Mouse (Mus musculus) ovary, postnatal 10 days (tissue): ENCODE data around the gene Cdhr3.
"Not testable (repeated sequence)": the region's sequence is repeated elsewhere in the genome, so short reads cannot be mapped to it uniquely, and the experiment has no call there.

ENCODE experiments used
- DNase-seq: peaks from one replicate; pipeline ENCODE4 v3.0.0; 2022; ENCODE audit warnings: low spot score

The Cdhr3 gene

DNA sequence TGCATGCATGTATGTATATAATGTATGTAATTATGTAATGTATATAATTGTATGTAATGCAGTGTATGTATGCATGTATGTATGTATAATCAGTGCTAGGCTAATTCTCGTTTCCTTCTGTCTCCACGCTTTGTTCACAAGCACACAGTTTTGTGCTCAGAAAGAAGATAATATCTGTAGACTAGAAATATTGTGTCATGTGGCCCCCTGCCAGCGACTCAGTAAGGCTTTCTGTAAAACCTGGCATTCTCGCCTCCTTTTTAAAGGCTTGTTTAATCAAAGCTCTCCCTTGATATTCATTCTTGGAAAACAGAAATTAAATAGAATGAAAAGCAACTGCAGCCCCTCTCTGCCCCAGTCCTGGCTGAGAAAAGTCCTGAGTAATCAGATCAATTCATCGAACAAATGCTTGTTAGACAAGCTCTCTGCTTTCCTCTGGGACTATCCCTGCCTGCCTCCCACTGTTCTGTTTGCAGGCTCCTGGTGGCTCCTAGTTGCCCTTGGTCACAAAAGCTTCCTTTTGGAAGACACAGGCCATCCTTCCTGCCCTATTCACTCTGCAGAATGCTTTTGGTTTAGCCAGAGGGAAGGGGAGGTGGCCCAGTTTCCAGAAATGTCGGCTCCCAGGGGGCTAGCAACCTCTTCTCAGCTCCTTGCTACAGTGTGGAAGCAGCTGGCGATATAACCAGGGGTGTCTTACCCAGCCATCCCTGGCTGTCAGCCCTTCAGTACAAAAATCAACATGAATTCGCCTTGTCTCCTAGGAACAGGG lies 20.6 kb downstream of the Cdhr3 start:
- no peak for DNase-seq

DNA sequence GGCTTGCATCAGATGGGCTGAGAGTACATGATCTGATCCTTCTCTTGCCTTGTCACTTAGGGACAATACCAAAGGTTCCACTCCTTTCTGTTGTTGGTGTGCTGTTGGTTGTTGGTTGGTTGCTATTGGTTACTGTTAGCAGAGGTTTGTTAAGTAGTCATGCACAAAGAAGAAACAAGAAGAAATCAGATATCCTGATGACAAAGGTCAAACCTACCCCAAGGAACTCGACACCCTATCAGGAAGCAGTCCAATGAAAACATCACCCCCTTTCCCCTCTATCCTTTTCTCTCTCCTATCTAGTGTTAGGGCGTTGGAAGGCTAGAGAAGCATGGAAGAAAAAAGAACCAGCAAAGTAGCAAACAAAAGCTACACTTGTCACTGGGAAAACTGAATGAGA lies 23.7 kb downstream of the Cdhr3 start:
- no peak for DNase-seq

DNA sequence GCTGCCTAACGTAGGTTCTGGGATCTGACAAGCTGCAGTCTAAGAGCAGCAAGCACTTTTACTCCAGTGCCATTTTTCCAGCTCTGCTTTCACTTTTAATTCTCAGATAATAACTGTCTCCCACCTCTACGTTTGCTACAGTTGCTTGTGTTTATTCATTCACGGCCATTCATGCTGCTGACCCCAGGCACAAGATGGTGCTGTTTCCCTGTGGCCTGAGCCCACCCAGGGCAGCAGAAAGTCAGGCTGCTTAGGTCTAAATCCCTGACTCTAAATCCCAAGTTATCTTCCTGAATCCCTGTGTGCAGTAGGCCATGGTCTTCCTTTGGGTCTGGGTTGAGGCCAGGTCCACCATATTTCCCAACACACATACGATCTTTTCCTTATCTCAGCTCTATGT lies 26.3 kb downstream of the Cdhr3 start:
- DNase-seq: no peak

DNA sequence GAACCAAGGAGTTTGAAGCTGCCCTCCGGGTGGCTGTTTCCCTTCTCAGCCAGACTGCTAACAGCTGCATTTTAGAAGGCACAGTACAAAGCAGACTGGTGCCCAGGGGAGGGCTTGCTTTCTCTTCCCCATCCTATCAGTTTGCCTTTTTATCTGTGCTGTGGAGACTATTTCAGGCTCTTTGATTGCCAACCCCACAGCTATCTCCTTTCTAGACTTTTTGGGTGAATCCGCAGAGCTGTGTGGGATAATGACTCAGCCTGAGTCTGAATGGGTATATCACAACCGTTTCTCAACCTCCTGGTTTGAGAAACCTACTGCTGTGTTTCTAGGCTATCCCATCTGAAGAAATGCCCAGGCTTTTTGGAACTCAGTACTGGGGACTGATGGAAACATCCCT lies 27.5 kb downstream of the Cdhr3 start:
- no peak for DNase-seq

DNA sequence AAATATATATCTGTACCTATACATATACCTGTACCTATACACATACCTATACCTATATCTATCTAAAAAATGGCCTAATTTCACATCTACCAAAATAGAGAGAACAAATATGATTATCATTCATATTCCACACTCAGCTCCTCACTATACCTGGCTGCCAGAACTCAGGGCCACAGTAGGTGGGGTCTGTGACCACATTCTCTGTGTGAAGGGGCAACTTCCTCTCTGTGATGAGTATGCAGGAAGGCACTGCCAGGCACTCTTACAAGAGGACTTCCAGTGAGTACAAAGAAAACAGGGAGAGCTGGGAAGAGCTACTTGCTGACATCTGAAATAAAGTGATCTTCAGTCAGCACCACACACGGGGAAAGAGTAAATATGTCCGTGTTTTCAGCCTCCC lies 28.4 kb downstream of the Cdhr3 start:
- no peak for DNase-seq

DNA sequence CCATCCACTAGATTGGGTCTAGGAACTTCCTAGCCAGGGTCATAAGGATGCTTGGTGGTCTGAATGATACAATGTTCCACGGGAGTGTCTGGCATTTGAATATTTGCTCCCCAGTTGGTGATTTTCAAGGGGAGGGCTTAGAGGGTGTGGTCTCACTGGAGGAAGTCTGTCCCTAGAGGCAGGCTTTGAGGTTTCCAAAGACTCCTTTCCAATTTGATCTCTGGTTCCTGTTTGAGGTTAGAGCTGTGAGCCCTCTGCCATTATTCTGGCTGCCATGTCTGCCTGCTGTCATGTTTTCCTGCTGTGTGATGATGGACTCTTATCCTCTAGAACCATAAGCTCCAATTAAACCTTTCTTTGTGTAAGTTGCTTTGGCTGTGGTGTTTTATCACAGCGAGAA lies 29.4 kb downstream of the Cdhr3 start:
- DNase-seq: no peak

DNA sequence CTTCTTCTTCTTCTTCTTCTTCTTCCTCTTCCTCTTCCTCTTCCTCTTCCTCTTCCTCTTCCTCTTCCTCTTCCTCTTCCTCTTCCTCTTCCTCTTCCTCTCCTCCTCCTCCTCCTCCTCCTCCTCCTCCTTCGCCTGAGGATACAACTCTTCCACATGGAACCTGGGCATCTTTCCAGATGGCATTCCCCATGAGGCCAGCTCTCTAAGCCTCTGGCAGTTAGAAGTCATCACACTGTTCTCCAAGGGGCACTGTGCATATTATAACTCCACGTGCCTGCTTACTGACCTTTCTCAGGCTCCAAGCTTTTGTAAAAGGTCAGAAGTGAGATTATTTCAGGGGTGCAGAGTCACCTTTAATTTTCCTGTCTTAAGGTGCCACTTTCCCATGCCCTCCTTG lies 30.3 kb downstream of the Cdhr3 start:
- DNase-seq: not testable (repeated sequence)

DNA sequence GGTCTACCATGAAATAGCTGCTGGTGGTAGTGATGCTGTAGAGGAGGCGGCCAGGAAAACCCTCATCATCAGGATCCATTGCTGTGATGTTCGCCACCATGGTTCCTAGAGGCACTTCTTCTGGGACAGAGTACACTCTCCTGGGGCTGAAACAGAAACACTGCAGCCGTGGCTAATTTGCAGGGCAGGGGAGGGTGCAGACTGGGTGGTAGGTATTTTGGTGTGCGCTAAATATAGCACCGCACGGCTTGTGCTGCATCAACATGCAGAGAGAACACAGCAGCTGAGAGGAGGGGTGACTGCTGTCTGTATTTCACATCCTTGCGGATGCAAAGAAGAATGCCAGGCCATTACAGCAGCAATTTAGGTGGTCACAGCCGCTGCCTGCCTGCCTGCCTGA lies 31.0 kb downstream of the Cdhr3 start:
- no peak for DNase-seq

DNA sequence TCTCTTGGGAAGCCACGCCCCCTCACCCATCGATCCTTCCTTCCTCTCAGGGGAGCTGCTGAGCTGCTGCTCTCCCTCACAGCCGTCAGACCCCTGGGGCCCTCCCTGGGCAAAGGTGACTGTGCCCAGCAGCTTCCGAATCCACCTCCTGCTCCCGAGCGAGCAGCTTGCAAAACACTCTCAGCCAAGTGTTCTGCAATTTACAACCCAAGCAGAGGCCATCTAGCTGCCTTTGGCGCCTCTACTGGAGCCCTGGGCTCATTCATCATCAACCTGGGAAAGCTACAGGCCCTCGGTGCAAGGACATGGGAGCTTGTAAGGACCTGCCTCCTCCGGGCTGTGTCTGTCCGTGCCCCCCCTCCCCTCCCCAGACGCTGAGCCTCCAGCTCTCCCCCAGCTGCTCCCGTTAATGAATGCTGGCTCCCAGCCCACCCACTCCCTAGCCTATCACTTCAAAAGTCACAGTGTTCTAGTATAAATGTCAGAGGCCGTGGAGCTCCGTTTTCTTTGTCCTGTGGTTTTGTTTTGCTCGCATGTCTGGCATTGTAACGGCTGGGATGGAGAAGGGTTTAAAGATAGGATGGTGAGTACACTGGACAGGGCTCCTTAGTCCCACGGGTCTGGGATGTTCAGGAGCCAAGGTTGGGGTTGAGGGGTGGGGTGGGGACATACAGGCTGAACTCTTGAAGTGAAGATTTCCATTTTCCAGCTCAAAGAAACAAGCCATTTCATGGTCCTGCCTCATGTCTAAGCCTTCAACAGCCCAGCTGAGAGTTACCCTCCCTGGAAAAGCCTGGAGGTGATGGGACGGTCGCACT lies 35.2 kb downstream of the Cdhr3 start:
- no peak for DNase-seq

DNA sequence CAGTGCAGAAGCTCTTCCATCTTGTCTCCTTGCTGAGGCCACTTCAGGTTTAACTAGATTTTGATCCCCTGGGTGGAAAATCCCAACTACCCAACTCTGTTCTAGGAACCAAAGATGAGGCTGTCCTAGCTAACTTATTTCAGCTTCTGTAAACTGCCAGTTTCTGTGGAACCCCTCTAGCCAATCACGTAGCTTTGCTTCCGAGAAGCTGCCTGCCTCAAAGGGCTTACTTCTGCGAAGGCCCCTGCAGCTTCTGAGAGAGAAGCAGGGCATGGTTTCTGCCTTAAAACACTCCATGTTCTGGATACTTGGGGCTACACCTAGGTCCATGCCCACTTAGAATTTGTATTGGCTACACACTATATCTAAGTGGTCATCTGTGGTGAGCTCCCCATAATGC lies 36.1 kb downstream of the Cdhr3 start:
- DNase-seq: no peak

DNA sequence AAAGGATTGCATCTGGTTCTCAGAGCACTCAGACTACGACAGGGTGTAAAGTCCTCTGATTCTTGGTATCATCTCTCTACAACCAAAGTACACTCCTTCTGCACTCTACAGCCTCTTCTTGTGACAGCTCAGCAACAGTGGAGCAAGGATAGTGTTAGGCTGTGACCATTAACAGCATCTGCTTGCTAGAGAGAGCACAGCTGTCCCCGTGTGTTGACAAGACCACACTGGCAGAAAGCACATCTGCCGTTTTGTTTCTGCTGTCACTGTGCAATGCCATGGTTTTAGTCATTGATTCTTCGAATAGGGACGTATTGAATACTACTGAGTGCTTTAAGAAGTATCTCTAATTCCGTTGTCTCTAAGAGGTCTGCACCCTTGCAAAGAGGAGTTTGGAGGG lies 36.6 kb downstream of the Cdhr3 start:
- DNase-seq: no peak

DNA sequence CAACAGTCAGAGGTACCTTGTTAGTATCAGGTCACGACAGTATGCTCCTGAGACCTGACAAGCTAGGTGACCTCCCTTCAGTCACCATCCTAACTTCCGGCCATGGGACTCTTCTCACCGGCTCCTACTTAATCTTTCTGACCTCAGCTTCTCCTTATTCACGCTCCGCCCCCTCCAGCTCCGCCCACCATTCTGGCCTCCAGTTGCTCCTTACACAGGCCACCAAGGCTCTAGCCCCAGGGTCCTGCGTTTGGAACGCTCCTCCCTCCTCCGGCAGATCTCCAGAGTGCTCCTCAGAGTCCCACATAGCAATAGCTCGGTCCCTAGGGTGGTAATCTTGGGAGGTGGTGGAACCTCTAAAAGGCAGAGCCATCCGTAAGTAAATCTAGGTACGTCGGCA lies 38.9 kb downstream of the Cdhr3 start:
- DNase-seq: no peak

DNA sequence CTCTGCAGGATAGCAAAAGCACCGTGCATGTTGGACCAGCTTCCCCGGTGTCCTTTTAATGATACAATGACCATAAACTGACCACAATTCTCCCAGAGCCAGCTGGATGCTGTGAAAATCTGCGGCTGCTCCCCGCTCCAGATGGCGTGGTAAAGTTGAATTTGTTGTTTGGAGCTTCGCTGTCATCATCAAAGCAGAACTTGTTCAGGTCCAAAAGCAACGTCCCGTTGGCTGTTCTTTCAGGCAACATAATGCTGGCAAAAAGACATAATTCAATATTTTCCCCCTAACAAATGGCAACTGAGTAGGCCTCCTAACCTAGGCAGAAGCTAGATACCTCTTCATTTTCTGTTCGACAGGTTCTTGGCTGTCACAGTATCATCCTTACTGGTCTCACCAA lies 39.4 kb downstream of the Cdhr3 start:
- no peak for DNase-seq

DNA sequence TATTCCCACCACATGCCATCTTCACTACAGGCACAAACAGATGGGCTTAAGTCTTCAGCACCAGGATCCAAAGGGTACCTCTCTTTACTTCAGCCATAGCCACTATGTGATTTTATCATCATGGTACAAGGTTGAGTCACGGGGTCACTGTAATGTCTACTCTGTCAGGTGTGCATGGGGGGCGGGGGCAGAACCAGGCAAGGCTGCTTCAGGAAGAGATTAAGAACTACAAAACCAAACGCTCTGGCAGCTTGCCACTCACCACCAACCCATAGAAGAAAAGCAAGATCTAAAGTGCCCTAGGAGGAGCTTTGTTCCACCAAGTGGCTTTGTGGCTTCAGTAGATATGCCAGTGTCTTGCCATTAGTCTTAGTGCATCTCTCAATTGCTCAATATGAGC lies 44.3 kb downstream of the Cdhr3 start:
- no peak for DNase-seq

DNA sequence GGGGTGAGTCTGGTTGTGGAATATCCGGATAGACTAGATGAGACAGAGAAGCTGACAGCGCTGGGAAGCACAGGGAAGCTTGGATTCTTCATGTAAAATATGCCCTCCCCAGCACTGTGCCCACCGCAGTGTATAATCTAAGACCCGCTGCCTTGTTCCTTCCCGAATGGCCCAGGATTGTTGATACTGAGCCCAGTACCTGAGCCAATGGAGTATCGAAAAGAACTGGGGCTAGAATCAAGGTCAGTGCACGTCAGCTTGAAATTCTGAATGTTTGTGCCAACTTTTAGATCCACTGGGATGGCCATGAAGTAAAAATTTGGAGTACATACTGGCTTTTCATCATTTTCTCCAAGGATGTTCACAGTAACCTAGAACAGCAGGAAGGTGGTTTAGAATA lies 46.2 kb downstream of the Cdhr3 start:
- DNase-seq: no peak

DNA sequence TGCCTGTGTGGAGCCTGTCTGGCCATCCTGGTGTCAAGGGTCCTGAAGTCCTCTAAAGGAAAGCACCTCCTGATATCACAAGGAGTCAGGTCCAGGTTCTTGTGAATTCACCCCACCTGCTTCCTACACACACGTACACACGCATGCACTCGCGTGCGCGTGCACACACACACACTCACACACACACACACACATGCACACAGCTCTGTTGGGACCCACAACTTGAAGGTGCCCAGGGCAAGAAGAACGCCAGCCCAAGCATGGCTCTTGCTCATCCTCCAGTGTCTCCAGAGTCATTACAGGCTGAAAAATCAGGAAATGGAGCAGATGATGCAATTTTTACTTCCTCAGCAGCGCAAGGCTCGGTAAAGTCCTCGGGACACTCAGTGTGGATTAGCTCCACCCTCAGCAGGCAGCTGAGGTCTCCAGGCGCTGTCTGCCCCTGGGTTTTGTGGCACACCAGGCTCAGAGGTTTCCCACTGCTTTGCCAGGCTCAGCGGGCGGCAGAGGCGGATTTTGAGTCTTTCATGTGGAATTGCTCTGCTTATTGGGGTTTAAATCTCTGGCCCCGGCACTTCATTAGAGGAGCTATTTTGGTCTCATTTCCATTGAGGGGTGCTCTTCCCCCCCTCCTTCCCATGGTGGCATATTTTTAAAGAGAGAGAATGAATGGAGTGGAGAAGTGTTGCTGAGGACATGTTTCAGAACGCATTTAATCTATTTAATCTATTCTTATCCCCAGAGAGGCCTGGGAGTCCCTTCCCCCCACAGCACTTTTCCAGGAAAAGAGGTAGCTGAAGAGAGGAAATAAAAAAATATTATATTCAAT lies 46.9 kb downstream of the Cdhr3 start:
- DNase-seq: no peak

DNA sequence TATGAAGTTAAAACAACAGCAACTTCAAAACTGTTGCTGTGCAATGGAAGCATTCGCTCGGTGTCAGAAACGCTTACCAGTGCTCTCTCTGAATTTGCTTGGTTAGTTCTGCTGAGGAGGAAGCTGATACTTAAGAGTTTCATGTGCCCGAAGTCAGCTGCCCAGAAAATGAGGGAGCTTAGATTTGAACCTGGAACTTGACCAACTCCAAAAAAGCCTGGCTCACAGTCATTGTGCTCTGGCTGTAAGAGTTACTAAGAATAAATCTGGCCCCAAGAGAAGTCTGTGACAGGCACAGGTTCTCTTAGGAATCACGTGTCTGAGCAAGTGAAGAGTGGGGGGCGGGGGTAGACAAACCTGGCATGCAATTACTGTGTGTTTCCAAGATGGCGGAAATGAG lies 51.2 kb downstream of the Cdhr3 start:
- DNase-seq: no peak

DNA sequence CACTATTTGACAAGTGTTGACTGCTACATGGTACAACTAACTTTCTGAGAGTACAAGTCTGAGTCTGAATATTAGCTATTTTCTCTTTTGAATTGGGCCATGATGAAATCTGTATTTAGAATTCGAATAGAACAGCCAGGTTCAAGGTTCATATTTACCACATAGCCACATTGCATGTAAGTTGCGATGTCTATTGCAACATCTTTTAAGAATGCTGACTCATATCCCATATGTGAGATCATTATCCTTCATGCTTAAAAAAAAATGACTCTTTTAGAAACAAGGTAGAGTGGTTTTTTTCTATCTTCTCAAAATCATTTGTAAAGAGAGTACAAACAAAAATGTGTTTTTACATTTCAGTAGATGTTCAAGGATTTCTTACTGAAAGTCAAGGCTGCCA lies 51.9 kb downstream of the Cdhr3 start:
- DNase-seq: no peak

DNA sequence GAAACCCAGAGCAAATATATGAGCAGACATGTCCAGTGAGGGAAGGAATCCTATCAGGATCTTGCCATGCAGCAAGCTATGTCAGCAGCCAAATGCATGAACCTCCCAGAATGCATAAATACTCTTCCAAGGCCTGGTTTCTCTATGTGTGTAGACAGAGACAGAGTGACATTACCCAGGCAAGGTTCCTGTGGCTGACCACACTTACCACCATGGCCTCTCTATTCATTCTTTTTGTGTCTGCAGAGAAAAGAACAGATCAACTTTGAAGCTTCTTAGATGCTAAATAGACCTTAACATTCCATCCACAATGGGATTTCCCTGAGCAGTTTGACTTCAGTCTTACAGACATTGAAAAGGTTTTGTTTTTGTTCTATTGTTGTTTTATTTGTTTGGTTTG lies 54.0 kb downstream of the Cdhr3 start:
- no peak for DNase-seq

DNA sequence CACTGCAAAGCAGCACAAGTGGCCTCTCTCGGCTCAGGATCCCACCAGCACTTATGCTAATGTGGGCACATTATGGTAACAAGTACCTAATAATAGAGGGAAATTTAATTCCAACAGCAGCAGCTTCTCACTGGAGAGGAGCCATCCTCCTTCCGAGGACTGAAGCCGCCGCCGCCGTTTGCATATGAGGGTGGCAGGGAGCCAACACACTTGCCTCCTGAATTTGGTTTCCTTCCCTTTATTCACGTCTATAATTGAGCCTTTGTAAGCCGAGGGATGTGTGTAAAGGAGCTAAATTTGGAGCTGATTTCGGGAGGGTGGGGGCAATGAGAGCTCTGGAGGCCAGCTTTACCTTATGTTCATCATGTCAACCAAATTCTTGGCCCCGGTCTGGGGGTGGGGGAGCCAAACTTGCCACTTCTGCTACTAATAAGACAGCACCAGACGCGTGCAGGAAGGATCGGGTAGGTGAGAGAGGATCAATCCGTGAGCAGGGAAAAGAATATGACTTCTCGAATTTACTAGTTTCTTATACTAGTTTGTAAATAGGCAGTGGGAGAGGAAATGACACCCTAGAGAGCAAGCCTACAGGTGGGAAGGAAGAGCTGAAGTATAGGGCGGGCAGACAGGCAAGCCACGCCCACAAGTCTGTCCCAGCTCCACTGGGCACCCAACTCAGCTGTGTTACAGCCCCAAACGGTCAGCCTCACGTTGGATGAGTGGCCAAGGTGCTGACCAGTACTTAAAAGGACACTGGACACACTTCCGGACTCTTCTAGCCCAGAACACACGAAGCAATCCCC lies 56.8 kb downstream of the Cdhr3 start:
- no peak for DNase-seq

DNA sequence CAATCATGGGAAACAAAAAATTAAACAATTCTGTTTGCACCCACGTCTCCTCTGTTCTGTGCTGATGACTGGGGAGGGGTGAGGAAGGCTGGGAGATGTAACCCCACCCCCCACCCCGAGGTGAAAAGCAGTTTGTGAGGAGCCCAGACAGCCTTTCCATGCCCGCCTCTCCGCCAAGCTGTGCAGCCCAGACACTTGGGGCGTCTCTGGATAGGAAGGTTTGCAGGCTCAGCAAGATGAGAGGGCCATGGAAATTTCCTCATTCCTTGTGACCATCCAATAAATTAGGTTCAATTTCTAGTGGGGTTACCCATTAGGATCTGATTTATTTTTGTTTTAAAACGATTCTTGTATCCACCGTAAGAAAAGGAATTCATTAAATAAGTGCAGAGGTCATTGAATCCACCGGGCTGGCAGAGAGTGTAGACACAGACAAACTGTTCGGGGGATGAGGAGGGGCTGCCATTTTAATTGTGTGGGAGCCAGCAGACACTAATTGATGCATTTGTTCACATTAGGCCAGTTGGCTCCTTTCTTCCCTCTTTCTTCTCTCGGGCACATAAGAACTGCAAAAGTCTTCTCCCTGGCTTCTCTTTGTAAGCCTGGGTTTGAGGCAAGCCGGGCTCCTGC lies 57.5 kb downstream of the Cdhr3 start:
- no peak for DNase-seq
